Mouse (Mus musculus): Measurements from ENCODE around the gene Speer4f2. TPM values are rescaled to one million over a fixed set of nuclear protein-coding genes. Genes with fewer than 3 reads are reported as not detected.
A peak's percentile ranks its signal among the peaks of the same experiment; 100 is the strongest.

The Speer4f2 gene
- total and polyA plus RNA-seq, 2 experiments = not detected

DNA sequence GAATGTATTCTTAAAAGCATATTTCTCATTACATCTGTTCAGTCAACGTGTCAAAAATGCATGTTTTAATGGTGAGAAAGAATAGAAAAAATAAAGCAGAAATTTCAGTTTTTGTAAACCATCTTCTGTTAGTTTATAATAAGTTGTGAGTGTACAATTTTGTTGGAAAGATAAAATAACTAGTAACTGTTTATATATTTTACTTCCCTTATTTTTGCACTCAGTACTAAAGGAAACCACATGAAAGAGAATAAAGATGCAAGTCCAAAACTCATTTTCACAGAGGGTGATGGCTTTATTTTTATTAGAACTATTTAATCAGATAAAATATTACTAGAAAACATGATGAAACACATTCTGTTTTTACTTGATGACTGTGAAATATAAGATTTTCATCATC lies 18.2 kb downstream of the Speer4f2 start:
- H3K4me3 ChIP-seq (ENCODE audit: insufficient read depth, low read depth, low read length) = no peak overlapping the region
- no peaks in the 10 kb centered on the region for H3K4me1 ChIP-seq (ENCODE audit: control insufficient read depth, insufficient read depth, low read length)
- no peak overlapping the region for H3K9ac ChIP-seq (ENCODE audit: low read depth, low read length)
- no peaks in the 10 kb centered on the region for H3K36me3 ChIP-seq (ENCODE audit: control insufficient read depth, insufficient read depth, low read length)
- H3K79me2 ChIP-seq (ENCODE audit: control insufficient read depth, insufficient read depth, low read length) = no peaks in the 10 kb centered on the region
- no peaks in the 10 kb centered on the region for H3K27me3 ChIP-seq (ENCODE audit: control insufficient read depth, insufficient read depth, low read length)
- no peak for TF ChIP-seq POLR2A (IDR thresholded peaks at IDR 0.05; ENCODE audit: extremely low read depth, insufficient read depth, low read length)
- no peak for TF ChIP-seq CTCF (IDR thresholded peaks at IDR 0.05; ENCODE audit: low read depth, low read length)
- no peak overlapping the region for H3K27ac ChIP-seq (replicated peaks; ENCODE audit: insufficient read depth, low read depth, low read length)
- no peak for DNase-seq (ENCODE audit: extremely low read depth, low read depth, low spot score)
- 82% methylated on average over 1 of the region's 1 CpGs for WGBS

DNA sequence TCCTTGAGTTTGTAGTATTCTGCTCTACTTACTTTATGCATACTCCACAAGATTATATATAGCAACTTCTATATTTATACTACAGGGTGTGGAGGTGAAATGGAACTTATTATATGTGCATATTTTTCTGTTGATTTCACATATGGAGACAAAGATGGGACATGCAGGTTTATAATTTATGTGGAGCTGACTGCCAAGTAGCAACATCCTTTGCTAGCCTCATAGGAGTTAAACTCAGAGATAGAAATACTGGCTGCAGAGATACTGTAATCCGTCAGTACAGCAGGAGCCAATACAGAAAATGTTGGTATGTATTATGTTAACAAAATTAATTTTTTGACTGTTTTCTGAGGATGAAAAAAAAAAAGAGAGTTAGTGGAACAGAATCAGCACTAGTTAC lies 27.6 kb downstream of the Speer4f2 start:
- no peaks in the 10 kb centered on the region for H3K79me2 ChIP-seq (ENCODE audit: control insufficient read depth, insufficient read depth, low read length)
- no peak for TF ChIP-seq POLR2A (IDR thresholded peaks at IDR 0.05; ENCODE audit: extremely low read depth, insufficient read depth, low read length)
- TF ChIP-seq CTCF (IDR thresholded peaks at IDR 0.05; ENCODE audit: low read depth, low read length) = no peak
- H3K9ac ChIP-seq (ENCODE audit: low read depth, low read length) = no peak overlapping the region
- no peaks in the 10 kb centered on the region for H3K27me3 ChIP-seq (ENCODE audit: control insufficient read depth, insufficient read depth, low read length)
- H3K36me3 ChIP-seq (ENCODE audit: control insufficient read depth, insufficient read depth, low read length) = no peaks in the 10 kb centered on the region
- no peak overlapping the region for H3K27ac ChIP-seq (replicated peaks; ENCODE audit: insufficient read depth, low read depth, low read length)
- WGBS = 85% methylated on average over 1 of the region's 1 CpGs
- peaks cover 6% of the 10 kb centered on the region; the same call in 1 of the 2 replicates for H3K4me1 ChIP-seq (ENCODE audit: control insufficient read depth, insufficient read depth, low read length)
- H3K4me3 ChIP-seq (ENCODE audit: insufficient read depth, low read depth, low read length) = no peak overlapping the region
- DNase-seq (ENCODE audit: extremely low read depth, low read depth, low spot score) = no peak

DNA sequence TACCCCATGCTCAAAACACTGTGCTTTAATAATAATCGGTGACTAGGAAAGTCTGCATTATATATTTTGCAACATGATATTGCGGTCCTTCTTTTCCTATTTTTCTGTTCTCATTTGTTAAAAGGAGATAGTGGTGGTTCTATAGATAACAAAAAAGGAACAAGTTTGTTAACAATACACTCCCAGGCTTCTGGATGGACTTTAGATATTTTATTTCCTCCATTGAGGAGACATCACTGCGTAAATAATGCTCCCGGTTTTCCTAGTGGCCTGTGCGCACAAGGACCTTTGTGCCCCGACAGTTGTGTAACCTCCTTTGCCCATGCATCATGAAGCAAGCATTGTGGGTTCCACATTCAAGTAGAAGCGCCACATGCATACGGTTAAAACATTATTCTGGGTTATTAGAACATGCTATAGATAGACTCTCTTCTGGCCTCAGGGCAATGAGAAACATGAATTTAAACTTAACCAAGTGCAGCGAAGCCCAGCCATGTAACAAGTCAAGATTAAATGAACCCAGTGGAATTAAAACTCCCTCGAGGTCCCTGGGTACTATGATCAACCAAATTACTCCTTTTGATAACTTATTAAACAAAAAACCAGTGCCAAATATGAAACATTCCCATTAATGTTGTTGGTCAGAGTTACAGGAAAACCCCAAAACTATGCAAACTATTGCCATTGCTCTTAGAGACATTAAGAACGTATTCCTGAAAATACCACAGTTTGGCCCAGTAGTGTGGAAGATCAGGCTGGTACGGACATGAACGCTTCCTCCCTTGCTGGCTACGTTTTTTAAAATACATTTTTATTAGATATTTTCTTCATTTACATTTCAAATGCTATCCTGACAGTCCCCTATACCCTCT lies 28.5 kb downstream of the Speer4f2 start:
- Histone ChIP-seq H3K4me1 (ENCODE audit: control insufficient read depth, insufficient read depth, low read length) (peaks cover 6% of the 10 kb centered on the region; the same call in 1 of the 2 replicates), H3K36me3 (ENCODE audit: control insufficient read depth, insufficient read depth, low read length) (no peaks in the 10 kb centered on the region), H3K9ac (ENCODE audit: low read depth, low read length) (no peak overlapping the region), H3K4me3 (ENCODE audit: insufficient read depth, low read depth, low read length) (no peak overlapping the region), H3K79me2 (ENCODE audit: control insufficient read depth, insufficient read depth, low read length) (no peaks in the 10 kb centered on the region), H3K27me3 (ENCODE audit: control insufficient read depth, insufficient read depth, low read length) (no peaks in the 10 kb centered on the region), H3K27ac (replicated peaks; ENCODE audit: insufficient read depth, low read depth, low read length) (no peak overlapping the region)
- no peak for TF ChIP-seq CTCF (IDR thresholded peaks at IDR 0.05; ENCODE audit: low read depth, low read length)
- no peak for TF ChIP-seq POLR2A (IDR thresholded peaks at IDR 0.05; ENCODE audit: extremely low read depth, insufficient read depth, low read length)
- 76% methylated on average over 14 of the region's 14 CpGs for WGBS
- peak; percentile 57 for DNase-seq (ENCODE audit: extremely low read depth, low read depth, low spot score)

DNA sequence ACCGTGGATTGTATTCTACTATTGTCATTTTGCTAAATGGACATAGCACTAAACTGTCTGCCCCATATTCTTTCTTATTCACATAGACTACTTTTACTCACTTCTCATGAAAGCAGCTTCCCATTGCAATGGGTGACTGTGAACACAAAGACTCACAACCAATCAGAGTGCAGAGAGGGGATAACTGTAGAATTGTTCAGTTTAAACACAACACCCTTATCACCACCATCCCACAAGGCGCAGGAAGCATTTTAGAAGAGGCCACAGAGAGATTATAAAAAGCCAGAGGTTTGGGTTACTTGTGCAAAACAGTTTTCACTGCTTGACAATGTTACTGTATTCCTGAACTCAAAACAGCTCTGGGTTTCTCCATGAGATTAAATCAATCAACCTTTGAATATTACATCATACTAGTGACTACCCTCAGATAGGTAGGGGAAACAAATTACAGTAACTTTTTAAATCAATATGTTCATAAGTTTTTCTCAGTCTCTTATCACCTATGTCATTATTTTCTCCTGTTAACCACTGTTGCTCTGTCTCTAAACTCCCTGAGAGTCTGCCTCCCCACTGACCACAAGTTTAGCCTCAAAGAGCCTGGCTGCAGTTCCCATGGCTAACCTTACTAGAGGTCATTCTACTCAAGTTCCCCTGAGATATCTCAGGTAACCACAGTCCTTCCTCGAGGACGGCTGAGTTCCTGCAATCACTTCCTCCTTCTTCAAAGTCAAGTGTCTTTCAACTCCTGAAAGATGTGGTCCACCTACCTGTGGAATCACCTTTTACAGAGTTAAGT lies 29.5 kb downstream of the Speer4f2 start:
- peak; percentile 65 for DNase-seq (ENCODE audit: extremely low read depth, low read depth, low spot score)
- no peak overlapping the region for H3K9ac ChIP-seq (ENCODE audit: low read depth, low read length)
- WGBS = 66% methylated on average over 4 of the region's 4 CpGs

GRCm38 (mm10) chr5:17403584-17403983 lies 30.6 kb downstream of the Speer4f2 start:
- Histone ChIP-seq H3K9ac (ENCODE audit: low read depth, low read length) (no peak overlapping the region), H3K79me2 (ENCODE audit: control insufficient read depth, insufficient read depth, low read length) (no peaks in the 10 kb centered on the region), H3K4me3 (ENCODE audit: insufficient read depth, low read depth, low read length) (no peak overlapping the region), H3K4me1 (ENCODE audit: control insufficient read depth, insufficient read depth, low read length) (peaks cover 6% of the 10 kb centered on the region; the same call in 1 of the 2 replicates), H3K27ac (replicated peaks; ENCODE audit: insufficient read depth, low read depth, low read length) (no peak overlapping the region), H3K36me3 (ENCODE audit: control insufficient read depth, insufficient read depth, low read length) (no peaks in the 10 kb centered on the region), H3K27me3 (ENCODE audit: control insufficient read depth, insufficient read depth, low read length) (no peaks in the 10 kb centered on the region)
- no peak for DNase-seq (ENCODE audit: extremely low read depth, low read depth, low spot score)
- TF ChIP-seq POLR2A (IDR thresholded peaks at IDR 0.05; ENCODE audit: extremely low read depth, insufficient read depth, low read length) = no peak
- no peak for TF ChIP-seq CTCF (IDR thresholded peaks at IDR 0.05; ENCODE audit: low read depth, low read length)

More for the DNA sequence above, 29.5 kb downstream of the Speer4f2 start:
- no peak for TF ChIP-seq POLR2A (IDR thresholded peaks at IDR 0.05; ENCODE audit: extremely low read depth, insufficient read depth, low read length)
- TF ChIP-seq CTCF (IDR thresholded peaks at IDR 0.05; ENCODE audit: low read depth, low read length) = no peak
- H3K27ac ChIP-seq (replicated peaks; ENCODE audit: insufficient read depth, low read depth, low read length) = 0 out of 2 replicates have a peak overlapping the region, but pooled peaks have one; percentile 40
- H3K4me1 ChIP-seq (ENCODE audit: control insufficient read depth, insufficient read depth, low read length) = peaks cover 6% of the 10 kb centered on the region; the same call in 1 of the 2 replicates
- no peaks in the 10 kb centered on the region for H3K79me2 ChIP-seq (ENCODE audit: control insufficient read depth, insufficient read depth, low read length)
- H3K4me3 ChIP-seq (ENCODE audit: insufficient read depth, low read depth, low read length) = no peak overlapping the region
- H3K36me3 ChIP-seq (ENCODE audit: control insufficient read depth, insufficient read depth, low read length) = no peaks in the 10 kb centered on the region
- H3K27me3 ChIP-seq (ENCODE audit: control insufficient read depth, insufficient read depth, low read length) = no peaks in the 10 kb centered on the region
